Mouse (Mus musculus) kidney, adult 11 months (tissue): Measurements from ENCODE around the gene Clec1b.

ENCODE experiments used
- DNase-seq: peaks from one replicate; pipeline ENCODE4 v3.0.0; 2022

Gene Clec1b

DNA sequence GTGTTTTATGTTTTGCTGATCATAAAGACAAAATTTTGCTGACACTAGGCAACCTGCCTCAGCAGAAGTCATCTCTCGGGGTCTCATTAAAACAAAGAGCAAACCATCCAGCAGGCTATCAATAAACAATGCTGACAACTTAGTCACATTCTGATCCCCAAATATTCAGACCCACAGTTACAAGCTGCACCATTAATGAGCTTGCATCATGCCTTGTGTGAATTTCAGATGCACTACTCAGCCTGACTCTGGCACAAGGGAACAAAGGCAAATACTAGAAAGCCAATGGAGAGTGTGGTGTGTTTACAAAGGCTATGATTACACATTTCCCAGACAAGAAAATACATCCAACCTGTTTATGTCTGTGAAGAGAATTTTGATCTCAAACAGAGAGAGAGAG, 17.1 kb downstream of the Clec1b start:
- no peak for DNase-seq

DNA sequence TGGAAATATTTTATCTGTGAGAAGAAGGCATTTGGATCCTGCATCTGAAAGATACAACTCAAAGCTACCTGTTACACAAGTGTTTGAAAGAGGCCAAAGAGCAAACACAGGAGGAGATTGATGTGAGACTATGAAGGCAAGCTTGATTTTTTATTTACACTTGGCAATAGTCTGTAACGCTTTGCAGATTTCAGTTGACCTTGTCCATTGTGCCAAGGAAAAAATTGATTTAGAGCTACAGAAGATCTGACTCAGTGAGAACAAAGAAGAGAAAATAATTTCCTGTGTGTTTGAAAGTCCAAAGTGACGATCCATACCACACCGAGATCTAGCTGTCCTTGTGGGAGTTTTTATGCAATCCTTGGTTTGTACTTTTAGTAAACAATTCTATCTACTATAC, 25.2 kb downstream of the Clec1b start:
- DNase-seq, result no peak

DNA sequence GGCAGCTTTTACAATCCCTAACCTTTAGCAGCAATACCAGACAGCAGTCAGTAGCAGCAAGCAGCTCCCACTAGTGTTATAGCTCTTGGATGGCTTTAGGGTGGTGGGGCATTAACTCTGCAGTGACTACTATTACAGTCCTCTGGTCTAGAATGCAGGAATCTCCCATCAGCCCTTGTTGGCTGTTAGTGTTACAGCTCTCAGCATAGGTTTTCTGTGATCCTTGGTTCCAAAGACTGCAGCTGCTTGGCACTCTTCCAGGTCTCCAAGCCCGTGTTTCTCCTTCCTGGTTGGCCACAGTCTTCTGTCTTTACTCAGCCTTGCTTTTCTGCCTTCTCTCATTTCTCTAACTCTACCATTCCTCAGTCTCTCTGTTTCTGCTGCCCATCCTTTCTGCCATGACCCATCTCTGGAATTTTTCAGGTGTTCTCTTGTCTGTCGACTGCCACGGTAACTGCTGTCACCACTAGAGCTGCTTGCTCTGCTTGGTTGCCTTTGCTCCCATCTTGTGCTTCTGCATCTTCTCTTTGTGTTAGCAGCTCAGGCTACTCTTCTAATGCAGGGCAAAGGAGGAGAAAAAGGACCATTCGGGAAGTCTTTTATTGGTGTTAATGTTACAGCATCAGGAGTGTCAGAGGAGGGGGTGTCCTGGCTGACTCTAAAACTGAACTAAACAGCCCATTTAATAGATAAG, 26.1 kb downstream of the Clec1b start:
- peak; percentile 23 for DNase-seq

DNA sequence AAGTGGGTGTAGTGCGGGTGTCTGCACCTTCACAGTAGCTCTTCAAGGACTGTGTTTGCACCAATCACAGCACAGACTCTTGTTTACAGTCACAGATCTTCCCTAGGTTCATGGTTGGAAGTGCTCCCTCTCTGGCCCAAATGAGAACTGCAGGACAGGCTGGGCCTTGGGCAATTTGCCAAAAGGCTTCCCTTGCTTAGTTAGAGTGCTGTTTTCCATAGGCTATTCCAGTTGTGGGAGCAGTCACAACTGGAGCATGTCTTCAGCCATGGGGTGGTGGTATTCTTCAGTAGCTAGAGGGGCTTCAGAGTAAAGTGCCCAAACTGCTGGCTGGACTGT, 26.6 kb downstream of the Clec1b start:
- peak; percentile 84 for DNase-seq

DNA sequence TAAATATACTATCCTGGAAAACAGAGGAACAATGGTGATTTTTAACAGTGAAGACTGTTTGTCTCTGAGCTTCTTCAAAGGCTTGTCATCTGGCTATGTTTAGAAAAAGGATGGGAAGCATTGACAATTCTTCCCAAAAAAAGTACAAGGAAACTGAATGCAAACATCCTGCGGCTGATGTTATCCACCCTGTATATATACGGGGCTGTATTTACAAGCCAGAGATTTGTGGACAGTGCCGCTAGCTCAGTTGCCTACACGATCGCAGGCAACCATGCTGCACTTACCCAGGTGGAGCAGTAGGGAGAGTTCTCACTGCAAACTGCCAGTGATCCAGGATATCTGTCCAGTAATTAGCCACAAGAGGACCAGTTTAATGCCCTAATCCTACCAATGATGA, 28.1 kb downstream of the Clec1b start:
- no peak for DNase-seq

DNA sequence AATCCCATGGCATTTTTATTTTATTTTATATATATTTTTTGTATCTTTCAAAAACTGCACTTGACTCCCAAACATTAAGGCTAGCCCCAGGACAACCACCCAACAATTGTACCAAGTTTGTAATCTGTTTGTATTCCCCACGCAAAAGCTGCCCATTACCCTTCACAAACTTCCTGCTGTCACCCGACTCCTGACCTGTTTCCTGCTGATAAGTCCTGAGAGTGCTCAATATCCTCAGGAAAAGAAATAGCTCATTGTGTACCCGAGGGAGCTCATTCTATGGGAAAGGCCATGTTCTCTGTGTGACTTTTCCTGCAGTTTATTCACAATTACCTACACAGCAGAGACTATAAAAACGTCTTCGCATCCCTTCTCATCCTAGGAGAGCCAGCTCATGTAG, 28.7 kb downstream of the Clec1b start:
- peak; percentile 57 for DNase-seq

DNA sequence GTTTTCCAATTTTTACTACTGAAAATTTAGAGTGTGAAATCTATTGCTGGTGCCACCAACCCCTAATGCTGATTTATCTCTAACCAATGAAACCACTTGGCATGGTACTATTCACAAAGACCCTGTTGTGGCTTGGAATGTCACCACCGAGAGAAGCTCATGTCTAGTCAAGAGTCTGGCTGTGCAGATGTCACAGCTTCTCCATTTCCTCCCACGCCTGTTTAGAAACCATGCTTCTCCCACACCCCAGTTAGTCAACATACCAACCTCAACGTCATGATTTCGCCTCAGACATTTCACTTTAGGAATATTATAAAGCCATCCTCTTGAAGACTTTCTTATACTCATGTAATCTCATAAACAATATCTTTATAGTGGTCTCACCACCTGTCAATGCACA, 30.2 kb downstream of the Clec1b start:
- no peak for DNase-seq

DNA sequence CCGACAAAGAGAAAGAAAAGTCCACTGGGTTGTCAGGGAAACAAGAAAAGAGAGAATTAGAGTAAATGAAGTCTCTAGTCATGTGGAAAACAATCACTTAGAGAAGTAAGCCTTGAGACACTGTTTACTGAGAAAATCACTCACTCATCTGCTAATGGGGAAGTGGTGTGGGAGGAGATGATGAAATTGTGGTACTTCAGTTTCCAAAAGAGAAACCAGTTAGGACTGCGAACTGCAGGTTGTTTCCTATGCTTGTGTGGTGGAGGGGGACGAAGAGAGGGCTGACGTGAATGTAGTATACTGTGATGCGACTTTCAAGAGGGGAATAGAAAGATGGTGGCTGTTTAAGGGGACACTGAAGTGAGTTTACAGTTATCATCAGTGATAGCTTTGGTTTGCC, 37.1 kb downstream of the Clec1b start:
- no peak for DNase-seq

DNA sequence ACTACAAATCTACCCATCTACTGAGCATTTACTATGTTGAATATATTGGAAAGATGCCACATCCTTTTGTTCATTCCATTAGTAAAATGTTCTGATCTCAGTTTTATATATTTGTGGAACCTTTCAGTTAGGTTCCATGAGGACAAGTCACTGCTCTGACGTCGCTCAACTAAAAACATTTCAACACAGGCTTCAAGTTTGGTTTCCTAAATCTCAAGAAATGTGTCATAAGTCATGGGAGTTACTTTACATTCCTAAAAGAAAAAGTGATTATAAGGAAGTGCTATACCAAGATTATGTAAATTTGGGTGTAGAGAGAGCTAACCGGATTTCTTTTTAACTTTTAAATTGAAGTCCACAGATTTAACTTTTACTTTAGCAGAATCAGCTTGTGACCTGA, 38.9 kb downstream of the Clec1b start:
- no peak for DNase-seq

DNA sequence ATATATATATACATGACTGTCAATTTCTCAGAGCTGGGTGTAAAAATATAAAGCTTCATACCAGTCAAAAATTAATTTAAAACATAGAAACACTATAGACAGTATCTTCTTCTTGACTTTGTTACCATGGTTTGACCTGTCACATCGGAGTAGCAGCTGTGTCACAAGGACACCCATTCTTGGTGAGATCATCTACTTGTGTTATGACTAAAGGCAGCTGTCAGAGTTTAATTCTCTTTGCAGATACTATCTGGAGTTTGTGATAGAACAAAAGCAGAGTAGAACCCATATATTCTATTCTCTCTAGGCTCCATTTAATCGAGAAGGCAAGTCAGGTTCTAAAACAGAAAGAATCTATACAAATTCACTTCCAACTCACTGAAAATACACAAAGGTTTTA, 40.9 kb downstream of the Clec1b start:
- no peak for DNase-seq

DNA sequence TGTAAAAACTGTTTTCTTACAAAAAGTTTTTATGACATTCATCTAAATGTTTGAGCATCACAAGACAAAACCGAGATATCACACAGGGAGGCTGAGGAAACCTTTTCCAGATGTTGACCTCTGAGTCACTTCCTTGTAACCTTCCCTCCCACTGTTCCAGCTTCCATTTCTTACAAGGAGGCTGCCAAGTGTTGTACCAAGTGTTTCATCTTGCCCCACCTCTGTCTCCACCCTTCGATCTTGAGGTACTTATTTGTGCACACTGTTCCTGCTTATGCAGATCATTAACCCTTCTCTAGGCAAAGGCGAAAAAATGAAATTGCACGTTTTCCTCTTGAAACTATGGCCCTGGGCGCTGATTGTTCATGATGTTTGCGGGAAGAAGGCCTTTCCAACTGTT, 52.6 kb downstream of the Clec1b start:
- no peak for DNase-seq

DNA sequence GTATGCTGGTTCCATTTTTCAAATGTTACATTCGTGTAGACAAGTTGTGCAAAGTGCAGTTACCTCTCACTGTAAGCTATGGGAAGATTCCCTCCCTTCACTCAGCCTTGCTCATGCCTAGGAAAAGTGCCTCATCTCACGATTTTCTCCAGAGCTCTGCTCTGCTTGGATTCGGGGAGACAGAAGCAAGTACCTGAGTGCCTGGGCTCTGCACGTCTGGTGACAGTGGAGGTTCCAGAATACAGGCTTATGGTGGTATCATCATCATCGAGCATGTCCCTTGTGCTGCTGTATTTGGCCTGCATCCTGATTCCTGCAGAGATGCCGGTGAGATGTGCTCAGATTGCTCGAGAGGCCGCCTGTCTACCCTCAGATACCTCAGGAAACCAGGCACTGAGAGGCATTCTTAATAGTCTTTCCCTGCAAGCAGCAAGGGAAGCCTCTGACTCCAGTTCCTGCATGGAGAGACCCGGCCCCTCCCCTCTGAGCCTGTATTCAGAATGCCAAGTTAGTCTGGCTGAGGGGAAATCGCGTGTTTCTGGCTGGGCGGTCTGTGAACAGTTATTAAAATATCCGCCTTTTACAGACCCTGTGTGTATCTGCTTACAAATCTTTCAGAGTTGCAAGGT, 54.4 kb downstream of the Clec1b start, which contains the start of gene Clec1a:
Gene Clec1a, minus strand, starts transcription at position 590 of the 629 bp plus-strand sequence.
- peak; percentile 39 for DNase-seq
